Mouse (Mus musculus): ENCODE measurements around the gene Igsf21. TPM values are rescaled to one million over a fixed set of nuclear protein-coding genes. Genes with fewer than 3 reads are reported as not detected.
A peak's percentile ranks its signal among the peaks of the same experiment; 100 is the strongest.

Igsf21 gene
- polyA plus RNA-seq (2012; rRNA removed), result 16.1 and 36.1 TPM in 2 replicates

GRCm38 (mm10) chr4:140246180-140247005 is at the start of gene Igsf21:
TSS of gene Igsf21 (minus strand) at chr4:140246784.
- DNase-seq (ENCODE audit: low read depth), result peak; percentile 81
- TF ChIP-seq POLR2A (IDR thresholded peaks at IDR 0.05; ENCODE audit: borderline replicate concordance, extremely low read depth, insufficient read depth, insufficient read length, poor library complexity, severe bottlenecking) (peak; percentile 63), CTCF (IDR thresholded peaks at IDR 0.05; ENCODE audit: borderline replicate concordance, extremely low read depth, insufficient read depth, insufficient read length) (no peak)

GRCm38 (mm10) chr4:140285726-140286316 is 39.2 kb upstream of the Igsf21 start:
- peak; percentile 85 for DNase-seq (ENCODE audit: low read depth)
- TF ChIP-seq CTCF (IDR thresholded peaks at IDR 0.05; ENCODE audit: borderline replicate concordance, extremely low read depth, insufficient read depth, insufficient read length) (0 out of 2 replicates have a peak, but pooled peaks have one; percentile 1), POLR2A (IDR thresholded peaks at IDR 0.05; ENCODE audit: borderline replicate concordance, extremely low read depth, insufficient read depth, insufficient read length, poor library complexity, severe bottlenecking) (no peak)

GRCm38 (mm10) chr4:140283398-140283797 is 36.8 kb upstream of the Igsf21 start:
- no peak for DNase-seq (ENCODE audit: low read depth)
- TF ChIP-seq CTCF (IDR thresholded peaks at IDR 0.05; ENCODE audit: borderline replicate concordance, extremely low read depth, insufficient read depth, insufficient read length), result no peak
- TF ChIP-seq POLR2A (IDR thresholded peaks at IDR 0.05; ENCODE audit: borderline replicate concordance, extremely low read depth, insufficient read depth, insufficient read length, poor library complexity, severe bottlenecking), result no peak

GRCm38 (mm10) chr4:140278269-140278668 is 31.7 kb upstream of the Igsf21 start:
- no peak for DNase-seq (ENCODE audit: low read depth)

GRCm38 (mm10) chr4:140271913-140272312 is 25.3 kb upstream of the Igsf21 start:
- no peak for TF ChIP-seq CTCF (IDR thresholded peaks at IDR 0.05; ENCODE audit: borderline replicate concordance, extremely low read depth, insufficient read depth, insufficient read length)
- no peak for TF ChIP-seq POLR2A (IDR thresholded peaks at IDR 0.05; ENCODE audit: borderline replicate concordance, extremely low read depth, insufficient read depth, insufficient read length, poor library complexity, severe bottlenecking)
- peak; percentile 66 for DNase-seq (ENCODE audit: low read depth)

More at GRCm38 (mm10) chr4:140278269-140278668, 31.7 kb upstream of the Igsf21 start:
- TF ChIP-seq CTCF (IDR thresholded peaks at IDR 0.05; ENCODE audit: borderline replicate concordance, extremely low read depth, insufficient read depth, insufficient read length) (no peak), POLR2A (IDR thresholded peaks at IDR 0.05; ENCODE audit: borderline replicate concordance, extremely low read depth, insufficient read depth, insufficient read length, poor library complexity, severe bottlenecking) (no peak)

- TF ChIP-seq POLR2A (IDR thresholded peaks at IDR 0.05; ENCODE audit: borderline replicate concordance, extremely low read depth, insufficient read depth, insufficient read length, poor library complexity, severe bottlenecking) (no peak), CTCF (IDR thresholded peaks at IDR 0.05; ENCODE audit: borderline replicate concordance, extremely low read depth, insufficient read depth, insufficient read length) (no peak)
- DNase-seq (ENCODE audit: low read depth), result peak; percentile 65
These were observed 23.9 kb upstream of the Igsf21 start for GRCm38 (mm10) chr4:140270451-140270850.

GRCm38 (mm10) chr4:140269184-140269840 is 22.7 kb upstream of the Igsf21 start:
- DNase-seq (ENCODE audit: low read depth), result peak; percentile 69
- TF ChIP-seq POLR2A (IDR thresholded peaks at IDR 0.05; ENCODE audit: borderline replicate concordance, extremely low read depth, insufficient read depth, insufficient read length, poor library complexity, severe bottlenecking) (no peak), CTCF (IDR thresholded peaks at IDR 0.05; ENCODE audit: borderline replicate concordance, extremely low read depth, insufficient read depth, insufficient read length) (no peak)

GRCm38 (mm10) chr4:140267835-140268234 is 21.3 kb upstream of the Igsf21 start:
- DNase-seq (ENCODE audit: low read depth), result peak; percentile 61
- TF ChIP-seq CTCF (IDR thresholded peaks at IDR 0.05; ENCODE audit: borderline replicate concordance, extremely low read depth, insufficient read depth, insufficient read length) (no peak), POLR2A (IDR thresholded peaks at IDR 0.05; ENCODE audit: borderline replicate concordance, extremely low read depth, insufficient read depth, insufficient read length, poor library complexity, severe bottlenecking) (no peak)

- TF ChIP-seq CTCF (IDR thresholded peaks at IDR 0.05; ENCODE audit: borderline replicate concordance, extremely low read depth, insufficient read depth, insufficient read length), result no peak
- no peak for TF ChIP-seq POLR2A (IDR thresholded peaks at IDR 0.05; ENCODE audit: borderline replicate concordance, extremely low read depth, insufficient read depth, insufficient read length, poor library complexity, severe bottlenecking)
- no peak for DNase-seq (ENCODE audit: low read depth)
These were observed 20.5 kb upstream of the Igsf21 start for GRCm38 (mm10) chr4:140267086-140267485.

- DNase-seq (ENCODE audit: low read depth), result peak; percentile 65
These were observed 12.4 kb upstream of the Igsf21 start for GRCm38 (mm10) chr4:140258968-140259367.

GRCm38 (mm10) chr4:140252369-140252768 is 5.8 kb upstream of the Igsf21 start:
- TF ChIP-seq POLR2A (IDR thresholded peaks at IDR 0.05; ENCODE audit: borderline replicate concordance, extremely low read depth, insufficient read depth, insufficient read length, poor library complexity, severe bottlenecking) (no peak), CTCF (IDR thresholded peaks at IDR 0.05; ENCODE audit: borderline replicate concordance, extremely low read depth, insufficient read depth, insufficient read length) (peak; percentile 63; the same call in 1 of the 2 replicates)
- peak; percentile 53 for DNase-seq (ENCODE audit: low read depth)

More at GRCm38 (mm10) chr4:140258968-140259367, 12.4 kb upstream of the Igsf21 start:
- TF ChIP-seq CTCF (IDR thresholded peaks at IDR 0.05; ENCODE audit: borderline replicate concordance, extremely low read depth, insufficient read depth, insufficient read length) (no peak), POLR2A (IDR thresholded peaks at IDR 0.05; ENCODE audit: borderline replicate concordance, extremely low read depth, insufficient read depth, insufficient read length, poor library complexity, severe bottlenecking) (no peak)
